Mouse (Mus musculus) E14TG2a.4 (cell line): Measurements from ENCODE around the gene Cdk2ap2.

ENCODE experiments used
- H3K27me3 ChIP-seq: 2 replicates; pipeline ENCODE4 v1.6.1; 2014; ENCODE audit warnings: low read length, control low read depth; ENCODE audit not compliant: insufficient read depth
- H3K36me3 ChIP-seq: 2 replicates; pipeline ENCODE4 v1.6.1; 2014; ENCODE audit warnings: low read length, control low read depth; ENCODE audit not compliant: insufficient read depth
- H3K4me1 ChIP-seq: replicated peaks from 2 replicates; pipeline ENCODE4 v1.6.1; 2014; ENCODE audit warnings: low read depth, low read length, control low read depth
- H3K4me3 ChIP-seq: replicated peaks from 2 replicates; pipeline ENCODE4 v1.5.1; 2014; ENCODE audit warnings: mild to moderate bottlenecking, low read length
- H3K9me3 ChIP-seq: 2 replicates; pipeline ENCODE4 v1.6.1; 2014; ENCODE audit warnings: low read length, control low read depth
- CTCF ChIP-seq: conservative IDR thresholded peaks from 2 replicates; pipeline ENCODE4 v1.5.1; 2014; ENCODE audit warnings: low read length
- NANOG ChIP-seq: IDR thresholded peaks from 2 replicates; pipeline ENCODE4 v1.6.1; 2014; ENCODE audit warnings: borderline replicate concordance, low read length, mixed read lengths
- POU5F1 ChIP-seq: IDR thresholded peaks from 2 replicates; pipeline ENCODE4 v1.6.1; 2014; ENCODE audit warnings: low read length, borderline replicate concordance

Gene Cdk2ap2

GRCm38 (mm10) chr19:4102049-4102448 lies 5.1 kb downstream of the Cdk2ap2 start:
- H3K4me1 ChIP-seq, result peaks cover 56% of the 10 kb centered on the region
- no peak overlapping the region for H3K4me3 ChIP-seq
- no peaks in the 10 kb centered on the region for H3K9me3 ChIP-seq
- peaks cover 44% of the 10 kb centered on the region for H3K27me3 ChIP-seq
- TF ChIP-seq NANOG (no peak), POU5F1 (no peak), CTCF (no peak)
- H3K36me3 ChIP-seq, result peaks cover 11% of the 10 kb centered on the region

- H3K36me3 ChIP-seq, result peaks cover 11% of the 10 kb centered on the region
Observed at GRCm38 (mm10) chr19:4102626-4103025, 5.6 kb downstream of the Cdk2ap2 start.

GRCm38 (mm10) chr19:4103294-4103693 lies 6.3 kb downstream of the Cdk2ap2 start:
- Histone ChIP-seq H3K36me3 (peaks cover 6% of the 10 kb centered on the region), H3K4me3 (no peak overlapping the region), H3K27me3 (peaks cover 44% of the 10 kb centered on the region), H3K4me1 (peaks cover 57% of the 10 kb centered on the region), H3K9me3 (no peaks in the 10 kb centered on the region)
- TF ChIP-seq CTCF (no peak), POU5F1 (no peak), NANOG (no peak)

More at GRCm38 (mm10) chr19:4102626-4103025, 5.6 kb downstream of the Cdk2ap2 start:
- TF ChIP-seq POU5F1, result no peak
- TF ChIP-seq CTCF, result no peak
- TF ChIP-seq NANOG, result no peak
- Histone ChIP-seq H3K27me3 (peaks cover 44% of the 10 kb centered on the region), H3K9me3 (no peaks in the 10 kb centered on the region), H3K4me3 (no peak overlapping the region), H3K4me1 (peaks cover 57% of the 10 kb centered on the region)

- Histone ChIP-seq H3K27me3 (peaks cover 44% of the 10 kb centered on the region), H3K9me3 (no peaks in the 10 kb centered on the region), H3K36me3 (peaks cover 1% of the 10 kb centered on the region), H3K4me1 (peaks cover 57% of the 10 kb centered on the region), H3K4me3 (no peak overlapping the region)
- TF ChIP-seq CTCF, result no peak
- TF ChIP-seq NANOG, result no peak
- no peak for TF ChIP-seq POU5F1
Observed at GRCm38 (mm10) chr19:4103792-4104191, 6.8 kb downstream of the Cdk2ap2 start.

GRCm38 (mm10) chr19:4104675-4105194 lies 7.8 kb downstream of the Cdk2ap2 start:
- TF ChIP-seq CTCF, result no peak
- no peak for TF ChIP-seq POU5F1
- TF ChIP-seq NANOG, result no peak
- H3K27me3 ChIP-seq, result peaks cover 42% of the 10 kb centered on the region
- H3K9me3 ChIP-seq, result no peaks in the 10 kb centered on the region
- H3K4me3 ChIP-seq, result no peak overlapping the region
- no peaks in the 10 kb centered on the region for H3K36me3 ChIP-seq
- H3K4me1 ChIP-seq, result peaks cover 48% of the 10 kb centered on the region

GRCm38 (mm10) chr19:4106654-4107053 lies 9.7 kb downstream of the Cdk2ap2 start:
- no peak overlapping the region for H3K4me3 ChIP-seq
- peaks cover 46% of the 10 kb centered on the region for H3K4me1 ChIP-seq
- peaks cover 2% of the 10 kb centered on the region for H3K36me3 ChIP-seq
- TF ChIP-seq NANOG (no peak), CTCF (no peak), POU5F1 (no peak)
- H3K27me3 ChIP-seq, result peaks cover 29% of the 10 kb centered on the region
- no peaks in the 10 kb centered on the region for H3K9me3 ChIP-seq

GRCm38 (mm10) chr19:4108535-4108934 lies 11.6 kb downstream of the Cdk2ap2 start:
- peak overlapping the region; percentile 69; the same call in 1 of the 2 replicates for H3K4me3 ChIP-seq

GRCm38 (mm10) chr19:4112063-4112960 lies 15.3 kb downstream of the Cdk2ap2 start:
- no peaks in the 10 kb centered on the region for H3K9me3 ChIP-seq
- TF ChIP-seq NANOG, result no peak
- TF ChIP-seq CTCF, result no peak
- TF ChIP-seq POU5F1, result no peak
- peaks cover 58% of the 10 kb centered on the region for H3K36me3 ChIP-seq
- H3K27me3 ChIP-seq, result peaks cover 6% of the 10 kb centered on the region; the same call in 1 of the 2 replicates
- no peak overlapping the region for H3K4me3 ChIP-seq
- peaks cover 51% of the 10 kb centered on the region for H3K4me1 ChIP-seq

More at GRCm38 (mm10) chr19:4108535-4108934, 11.6 kb downstream of the Cdk2ap2 start:
- H3K36me3 ChIP-seq, result peaks cover 20% of the 10 kb centered on the region
- H3K27me3 ChIP-seq, result peaks cover 12% of the 10 kb centered on the region
- TF ChIP-seq NANOG, result no peak
- no peak for TF ChIP-seq CTCF
- TF ChIP-seq POU5F1, result no peak
- H3K4me1 ChIP-seq, result peaks cover 51% of the 10 kb centered on the region
- H3K9me3 ChIP-seq, result no peaks in the 10 kb centered on the region
